ENCODE assay signal across 8 mouse cellular contexts in genomic region chr2:18677631-18678471, GRCm38 (mm10). TPM values are rescaled to one million over a fixed set of nuclear protein-coding genes. Genes with fewer than 3 reads are reported as not detected.
A peak's percentile ranks its signal among the peaks of the same experiment; 100 is the strongest.
DNase-seq lines count a peak whose midpoint lies in the region; ATAC-seq and TF ChIP-seq lines count a peak whose summit lies in the region.

No protein-coding gene starts in this region.

- H3K9me3 ChIP-seq in intestine, embryonic 15.5 days, result no peaks in the 10 kb centered on the region
- no peaks in the 10 kb centered on the region for H3K9me3 ChIP-seq in neural tube, embryonic 12.5 days

- H3K4me2 ChIP-seq in intestine, embryonic 15.5 days (replicated peaks), result peak overlapping the region; percentile 85
- peak overlapping the region; percentile 77 for H3K4me2 ChIP-seq in neural tube, embryonic 12.5 days (replicated peaks)

- peaks cover 16% of the 10 kb centered on the region for H3K4me1 ChIP-seq in intestine, embryonic 15.5 days (replicated peaks)
- peaks cover 10% of the 10 kb centered on the region for H3K4me1 ChIP-seq in liver, adult 2 months (ENCODE audit: control insufficient read depth, insufficient read depth, low read length)
- peaks cover 25% of the 10 kb centered on the region for H3K4me1 ChIP-seq in neural tube, embryonic 12.5 days

- H3K27ac ChIP-seq in intestine, embryonic 15.5 days, result no peak overlapping the region
- H3K27ac ChIP-seq in liver, adult 2 months (replicated peaks; ENCODE audit: insufficient read depth, low read depth, low read length), result no peak overlapping the region
- no peak overlapping the region for H3K27ac ChIP-seq in neural tube, embryonic 12.5 days

- TF ChIP-seq POLR2A in liver, adult 2 months (IDR thresholded peaks at IDR 0.05; ENCODE audit: extremely low read depth, insufficient read depth, low read length), result no peak

- 0 out of 2 replicates have a peak, but pooled peaks cover 3% of the 10 kb centered on the region for H3K27me3 ChIP-seq in intestine, embryonic 15.5 days (replicated peaks)
- H3K27me3 ChIP-seq in liver, adult 2 months (ENCODE audit: control insufficient read depth, insufficient read depth, low read length), result peaks cover 9% of the 10 kb centered on the region
- H3K27me3 ChIP-seq in neural tube, embryonic 12.5 days (replicated peaks), result peaks cover 44% of the 10 kb centered on the region

- under 1% methylated on average over 47 of the region's 55 CpGs for WGBS in intestine, embryonic 15.5 days
- 11% methylated on average over 55 of the region's 55 CpGs for WGBS in liver, adult 2 months
- under 1% methylated on average over 51 of the region's 55 CpGs for whole genome bisulfite sequencing in neural tube, embryonic 12.5 days

- H3K9ac ChIP-seq in intestine, embryonic 15.5 days, result peak overlapping the region; percentile 89
- peak overlapping the region; percentile 91 for H3K9ac ChIP-seq in liver, adult 2 months (ENCODE audit: low read depth, low read length)
- peak overlapping the region; percentile 97 for H3K9ac ChIP-seq in neural tube, embryonic 12.5 days

- H3K36me3 ChIP-seq in intestine, embryonic 15.5 days, result no peaks in the 10 kb centered on the region
- H3K36me3 ChIP-seq in liver, adult 2 months (ENCODE audit: control insufficient read depth, insufficient read depth, low read length), result peaks cover 5% of the 10 kb centered on the region; the same call in 1 of the 2 replicates
- H3K36me3 ChIP-seq in neural tube, embryonic 12.5 days, result 0 out of 2 replicates have a peak, but pooled peaks cover 4% of the 10 kb centered on the region

- H3K4me3 ChIP-seq in intestine, embryonic 15.5 days (replicated peaks), result peak overlapping the region; percentile 78
- H3K4me3 ChIP-seq in liver, adult 2 months (ENCODE audit: insufficient read depth, low read depth, low read length), result peak overlapping the region; percentile 82
- peak overlapping the region; percentile 82 for H3K4me3 ChIP-seq in neural tube, embryonic 12.5 days

- no peak for TF ChIP-seq CTCF in liver, adult 2 months (IDR thresholded peaks at IDR 0.05; ENCODE audit: low read depth, low read length)

- DNase-seq in 3T3-L1 (ENCODE audit: low read depth, low spot score) (peak; percentile 39), MN1 (ENCODE audit: low spot score) (peak; percentile 45)
- DNase-seq in cerebellum, postnatal 10 days, result peak; percentile 70 to 74
- peak; percentile 41 to 44 for DNase-seq in frontal cortex, postnatal 36 days (ENCODE audit: low spot score in 2 of 2)
- DNase-seq in liver, adult 2 months (ENCODE audit: extremely low read depth, low read depth, low spot score), result no peak
- DNase-seq in thymus, postnatal 4 days, result peak; percentile 79

- H3K79me2 ChIP-seq in liver, adult 2 months (ENCODE audit: control insufficient read depth, insufficient read depth, low read length), result peaks cover 5% of the 10 kb centered on the region; the same call in 1 of the 2 replicates

- ATAC-seq in intestine, embryonic 15.5 days, result peak; percentile 9
- no peak; the same call in 1 of the 2 replicates for ATAC-seq in neural tube, embryonic 12.5 days (ENCODE audit: low FRiP score, low read depth)

RNA-seq across cellular contexts. Expression of gene Bmi1, which starts 1.0 kb away (rescaled TPM):
- 16.6 and 20.1 TPM in 2 replicates for polyA plus RNA-seq in intestine, embryonic 15.5 days (2015; fragmentation: Nextera tagmentation; extraction: Ambion mirVana)
- total RNA-seq in liver, adult 2 months (2014; rRNA removed), result 19.9 and 20.4 TPM in 2 replicates
- 8.1 and 8.3 TPM in 2 replicates for polyA plus RNA-seq in liver, adult 2 months (2012; rRNA removed)
- 42.1 and 42.6 TPM in 2 replicates for polyA plus RNA-seq in neural tube, embryonic 12.5 days (2016; fragmentation: Nextera tagmentation; extraction: Ambion mirVana)

RNA-seq across cellular contexts. Expression of gene Commd3, which starts 5.7 kb away (rescaled TPM):
- 217 and 235 TPM in 2 replicates for polyA plus RNA-seq in intestine, embryonic 15.5 days (2015; fragmentation: Nextera tagmentation; extraction: Ambion mirVana)
- total RNA-seq in liver, adult 2 months (2014; rRNA removed), result 113 and 127 TPM in 2 replicates
- 80.1 and 86.5 TPM in 2 replicates for polyA plus RNA-seq in liver, adult 2 months (2012; rRNA removed)
- polyA plus RNA-seq in neural tube, embryonic 12.5 days (2016; fragmentation: Nextera tagmentation; extraction: Ambion mirVana), result 186 and 192 TPM in 2 replicates

RNA-seq across cellular contexts. Expression of gene Spag6, which starts 16.0 kb away (rescaled TPM):
- 0.05 TPM in 1 of 2 replicates, not detected in the other for polyA plus RNA-seq in intestine, embryonic 15.5 days (2015; fragmentation: Nextera tagmentation; extraction: Ambion mirVana)
- not detected in 2 replicates for total RNA-seq in liver, adult 2 months (2014; rRNA removed)
- 0.20 TPM in 1 of 2 replicates, not detected in the other for polyA plus RNA-seq in liver, adult 2 months (2012; rRNA removed)
- 0.13 and 0.34 TPM in 2 replicates for polyA plus RNA-seq in neural tube, embryonic 12.5 days (2016; fragmentation: Nextera tagmentation; extraction: Ambion mirVana)
